Mouse (Mus musculus) layer of hippocampus, postnatal 10 days (tissue): ENCODE results near the gene Lyrm2. TPM values are rescaled to one million over a fixed set of nuclear protein-coding genes. Genes with fewer than 3 reads are reported as not detected.

Experiments used
- total RNA-seq, 2 experiments: library from RNA; stranded (reverse); gene quantifications; 2 replicates each; pipeline ENCODE4 v1.2.3; 2021

The Lyrm2 gene
- total RNA-seq, 2 experiments from 2014 or later = 46.7 to 50.4 TPM

Other genes with a start within 250 kb of the Lyrm2 start
- not detected for gene Gja10, start 197.5 kb upstream of the Lyrm2 start, total RNA-seq
- gene Casp8ap2, start 184.8 kb upstream of the Lyrm2 start, total RNA-seq = 10 to 100 TPM; 11.3 to 12.1 TPM
- 10 to 100 TPM; 28.5 to 36.7 TPM for gene Mdn1, start 143.1 kb upstream of the Lyrm2 start, total RNA-seq
- gene Ankrd6, start 150.6 kb downstream of the Lyrm2 start, total RNA-seq = 10 to 100 TPM; 30.7 to 32.1 TPM
- 10 to 100 TPM; 54.9 to 55.0 TPM for gene Rragd, start 182.8 kb downstream of the Lyrm2 start, total RNA-seq
- gene Ube2j1, start 231.2 kb downstream of the Lyrm2 start, total RNA-seq = 100 to 1,000 TPM in 1 of 2 experiments, 10 to 100 TPM in 1; 89.4 to 109 TPM